Mouse (Mus musculus) heart, embryonic 15.5 days (tissue): ENCODE results near the gene Snx12. TPM values are rescaled to one million over a fixed set of nuclear protein-coding genes. Genes with fewer than 3 reads are reported as not detected.

ENCODE experiments used
- ATAC-seq: fragments of 200-750 bp; cut with Nextera tagmentation; replicated peaks from 2 replicates; pipeline ENCODE4 v1.8.0; 2017; ENCODE audit warnings: low read depth, moderate TSS enrichment; ENCODE audit not compliant: insufficient number of reproducible peaks, insufficient read depth, low FRiP score
- H3K27ac ChIP-seq: fragments of 300-500 bp; sonication (generic); 2 replicates; pipeline ENCODE4 v1.5.1; 2015; ENCODE audit warnings: mild to moderate bottlenecking, inconsistent platforms
- H3K27me3 ChIP-seq: fragments of 300-500 bp; sonication (generic); 2 replicates; pipeline ENCODE4 v1.6.1; 2015; ENCODE audit warnings: inconsistent platforms
- H3K36me3 ChIP-seq: fragments of 300-500 bp; sonication (generic); 2 replicates; pipeline ENCODE4 v1.6.1; 2015; ENCODE audit warnings: mild to moderate bottlenecking, inconsistent platforms
- H3K4me1 ChIP-seq: fragments of 300-500 bp; sonication (generic); replicated peaks from 2 replicates; pipeline ENCODE4 v1.6.1; 2015; ENCODE audit warnings: inconsistent platforms
- H3K4me2 ChIP-seq: fragments of 300-500 bp; sonication (generic); 2 replicates; pipeline ENCODE4 v1.6.1; 2015; ENCODE audit warnings: inconsistent platforms, mild to moderate bottlenecking, moderate library complexity
- H3K4me3 ChIP-seq: fragments of 300-500 bp; sonication (generic); 2 replicates; pipeline ENCODE4 v1.5.1; 2015; ENCODE audit warnings: mild to moderate bottlenecking, inconsistent platforms
- H3K9ac ChIP-seq: fragments of 300-500 bp; sonication (generic); 2 replicates; pipeline ENCODE4 v1.6.1; 2015; ENCODE audit warnings: mild to moderate bottlenecking, inconsistent platforms
- H3K9me3 ChIP-seq: fragments of 300-500 bp; sonication (generic); replicated peaks from 2 replicates; pipeline ENCODE4 v1.6.1; 2016; ENCODE audit warnings: inconsistent platforms
- WGBS: fragments of 180-500 bp; shearing (Covaris S2); methylation state at CpG from one replicate; pipeline ENCODE4 v1.1.7; 2015; ENCODE audit warnings: mixed read lengths; 5-methylcytosine and 5-hydroxymethylcytosine counted together
- polyA plus RNA-seq: library from polyadenylated mRNA; unstranded; fragments of >200 nt; fragmentation: Nextera tagmentation; extraction: Ambion mirVana; gene quantifications from 2 replicates; pipeline ENCODE4 v1.2.1, GENCODE M21; 2015

Gene Snx12
- 34.3 and 39.7 TPM in 2 replicates for polyA plus RNA-seq

DNA sequence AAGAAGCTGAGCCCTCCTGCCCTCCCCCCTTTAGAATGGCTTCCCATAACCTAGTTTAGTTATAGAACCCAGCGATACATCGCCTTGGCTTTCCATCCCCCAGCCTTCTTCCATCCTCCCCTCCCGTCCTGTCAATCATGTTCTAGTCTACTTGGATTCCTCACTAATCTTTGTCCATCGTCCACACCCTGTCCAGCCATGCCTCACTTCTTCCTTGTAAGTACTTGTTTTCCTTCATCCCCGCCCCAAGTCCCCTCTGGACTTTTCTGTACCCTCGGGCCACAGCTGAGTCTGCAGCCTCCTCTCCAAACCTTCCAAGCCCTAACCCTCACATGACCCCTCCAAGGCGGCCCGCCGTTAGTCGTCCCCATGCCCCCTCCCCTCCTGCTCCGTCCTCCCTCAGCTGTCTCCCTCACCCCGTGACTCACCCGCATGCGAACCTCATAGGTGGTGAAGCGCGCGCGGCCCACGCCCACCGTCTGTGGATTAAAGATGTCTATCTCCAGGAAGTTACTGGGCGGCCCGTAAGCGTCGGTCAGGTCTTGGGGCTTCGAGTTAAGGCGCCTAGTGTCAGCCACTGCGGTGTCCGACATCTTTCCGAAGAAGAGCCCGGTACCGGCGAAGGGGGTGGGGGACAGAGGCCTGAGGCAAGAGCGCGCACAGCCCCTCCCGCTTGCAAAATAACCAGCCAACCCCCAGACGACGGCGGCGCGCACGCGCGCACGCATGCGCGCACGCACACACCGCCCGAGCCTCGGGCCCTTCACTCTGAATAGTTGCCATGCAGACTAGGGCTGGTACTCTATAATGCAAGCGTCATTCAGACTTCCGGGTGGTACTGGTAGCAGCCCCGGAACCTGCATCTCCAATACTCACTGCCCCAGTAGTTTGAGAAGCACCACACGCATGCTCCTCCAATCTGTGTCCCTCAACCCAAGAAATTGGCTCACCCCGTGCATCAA is at the start of gene Snx12:
Gene Snx12, minus strand, starts transcription at position 730 of the 962 bp plus-strand sequence.
- no peaks in the 10 kb centered on the region; the same call in 1 of the 2 replicates for H3K27me3 ChIP-seq
- H3K9ac ChIP-seq, result peak within 1 kb of the TSS; percentile 55
- H3K4me1 ChIP-seq, result 0 out of 2 replicates have a peak, but pooled peaks cover 4% of the 10 kb centered on the region
- WGBS, result 16% methylated on average over 55 of the region's 55 CpGs
- H3K4me2 ChIP-seq, result peak within 1 kb of the TSS; percentile 61
- H3K4me3 ChIP-seq, result peak within 1 kb of the TSS; percentile 67
- peak; percentile 97 for ATAC-seq
- H3K27ac ChIP-seq, result peak within 1 kb of the TSS; percentile 77
- H3K36me3 ChIP-seq, result 0 out of 2 replicates have a peak, but pooled peaks cover 4% of the 10 kb centered on the region
- no peaks in the 10 kb centered on the region for H3K9me3 ChIP-seq

DNA sequence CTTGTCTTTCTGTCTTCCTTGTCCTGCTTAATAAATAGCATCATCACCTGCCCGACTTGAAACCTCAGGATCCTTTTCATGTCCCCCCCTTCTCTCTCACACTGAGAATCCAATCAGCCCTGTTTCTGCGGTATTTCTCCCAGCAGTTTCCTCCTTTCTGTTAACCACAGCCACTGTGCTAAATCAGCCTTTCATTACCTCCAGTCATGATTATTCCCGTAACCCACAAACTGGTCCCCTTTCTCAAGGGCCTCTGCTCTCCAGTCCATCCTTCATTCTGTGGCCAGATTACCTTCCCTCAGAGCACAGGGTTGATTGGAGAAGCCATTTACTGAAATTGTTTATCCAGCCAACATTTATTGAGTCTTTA is 46.4 kb upstream of the Snx12 start, which contains the start of gene Gm20489:
Gene Gm20489, minus strand, starts transcription at position 269 of the 370 bp plus-strand sequence.
- no peaks in the 10 kb centered on the region for H3K9me3 ChIP-seq
- H3K4me3 ChIP-seq, result peak within 1 kb of the TSS; percentile 21; the same call in 1 of the 2 replicates
- no peaks in the 10 kb centered on the region for H3K4me1 ChIP-seq
- no peaks in the 10 kb centered on the region for H3K36me3 ChIP-seq
- WGBS, result 47% methylated on average over 3 of the region's 3 CpGs
- no peak within 1 kb of the TSS for H3K27ac ChIP-seq
- H3K27me3 ChIP-seq, result no peaks in the 10 kb centered on the region
- H3K9ac ChIP-seq, result no peak within 1 kb of the TSS
- H3K4me2 ChIP-seq, result peak within 1 kb of the TSS; percentile 15; the same call in 1 of the 2 replicates
- ATAC-seq, result no peak

DNA sequence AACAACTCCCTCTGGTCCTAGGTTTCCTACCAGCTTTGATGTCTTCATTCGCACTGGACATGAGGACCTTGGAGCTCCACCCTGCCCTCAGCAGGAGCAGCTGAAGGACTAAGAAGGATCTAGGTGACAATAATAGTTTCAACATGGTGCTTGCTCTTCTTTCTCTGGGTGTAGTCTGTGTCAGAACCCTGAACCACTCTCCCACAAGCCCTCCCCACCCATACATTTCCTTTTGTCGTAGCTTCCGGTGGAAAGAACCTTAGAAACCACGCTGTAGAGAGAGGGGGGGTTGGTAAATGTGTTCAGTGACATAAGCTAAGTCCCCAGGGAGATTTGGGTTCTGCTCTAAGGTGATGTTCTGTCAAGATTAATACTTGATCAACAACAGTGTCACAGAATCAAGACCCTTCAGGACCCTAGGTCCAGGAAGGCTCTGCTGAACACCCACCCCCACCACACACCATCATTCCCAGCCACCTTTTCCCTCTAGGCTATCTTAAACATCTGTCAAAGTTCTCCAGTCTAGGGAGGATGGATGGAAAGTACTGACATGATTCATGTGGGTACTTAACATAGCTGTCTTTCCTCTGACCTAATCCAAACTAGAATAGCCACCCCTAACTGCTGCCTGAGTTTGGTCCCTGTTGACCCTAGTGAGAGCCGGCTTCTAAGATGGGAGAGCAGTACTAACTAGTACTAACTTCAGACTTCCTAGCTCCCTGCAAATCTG is 45.8 kb upstream of the Snx12 start, which contains the start of gene Il2rg:
Gene Il2rg, minus strand, starts transcription at position 231 of the 730 bp plus-strand sequence.
- no peak; the same call in 1 of the 2 replicates for ATAC-seq
- WGBS, result 41% methylated on average over 5 of the region's 5 CpGs
- H3K36me3 ChIP-seq, result no peaks in the 10 kb centered on the region
- no peak within 1 kb of the TSS for H3K9ac ChIP-seq
- no peaks in the 10 kb centered on the region for H3K4me1 ChIP-seq
- peak within 1 kb of the TSS; percentile 21; the same call in 1 of the 2 replicates for H3K4me3 ChIP-seq
- H3K4me2 ChIP-seq, result peak within 1 kb of the TSS; percentile 15; the same call in 1 of the 2 replicates
- no peaks in the 10 kb centered on the region for H3K27me3 ChIP-seq
- H3K9me3 ChIP-seq, result no peaks in the 10 kb centered on the region
- no peak within 1 kb of the TSS for H3K27ac ChIP-seq

DNA sequence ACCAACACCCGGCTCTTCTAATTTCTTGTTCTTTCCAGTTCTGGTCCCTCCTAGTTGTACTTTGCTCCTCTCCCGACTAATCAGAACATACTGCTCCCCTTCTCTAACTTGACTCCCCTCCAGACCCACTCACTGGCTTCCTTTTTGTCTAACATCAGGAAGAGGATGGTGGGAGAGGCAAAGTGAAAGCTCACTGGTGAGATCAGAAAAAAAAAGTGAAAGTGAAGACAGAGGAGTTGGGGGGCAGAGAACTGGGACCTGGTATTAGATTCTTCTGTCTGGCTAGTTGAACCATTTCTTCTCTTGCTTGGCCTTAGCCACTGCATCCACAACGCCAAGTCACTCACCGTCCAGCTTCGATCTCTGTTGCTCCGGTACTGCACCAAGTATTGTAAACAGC is 44.3 kb upstream of the Snx12 start:
- H3K4me3 ChIP-seq, result no peak overlapping the region
- no peaks in the 10 kb centered on the region for H3K27me3 ChIP-seq
- ATAC-seq, result no peak
- H3K9ac ChIP-seq, result no peak overlapping the region
- no peaks in the 10 kb centered on the region for H3K36me3 ChIP-seq
- H3K4me1 ChIP-seq, result no peaks in the 10 kb centered on the region
- no peaks in the 10 kb centered on the region for H3K9me3 ChIP-seq
- H3K4me2 ChIP-seq, result no peak overlapping the region
- no peak overlapping the region for H3K27ac ChIP-seq
- 84% methylated on average over 6 of the region's 6 CpGs for WGBS

DNA sequence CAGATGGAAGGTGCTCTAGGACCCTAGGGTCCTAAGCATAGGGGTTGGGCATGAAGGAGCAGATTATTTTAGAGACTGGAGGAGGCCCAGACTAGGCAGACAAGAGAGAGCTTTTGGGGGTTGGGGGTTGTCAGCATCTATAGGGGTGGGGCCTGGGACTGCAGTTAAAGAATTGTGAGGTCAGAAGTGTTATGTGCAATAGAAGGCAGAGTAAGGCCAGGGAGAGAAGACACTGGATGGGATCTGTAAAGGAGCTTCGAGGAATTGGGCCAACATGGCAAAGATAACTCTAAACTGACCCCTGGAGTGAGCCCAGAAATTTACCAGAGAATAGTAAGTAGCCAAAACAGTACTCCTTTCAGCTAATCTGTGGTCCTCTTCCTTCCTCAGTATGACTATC is 41.5 kb upstream of the Snx12 start, which contains the start of gene Gm614:
Gene Gm614, minus strand, starts transcription at position 101 of the 400 bp plus-strand sequence.
- H3K4me1 ChIP-seq, result peaks cover 10% of the 10 kb centered on the region
- H3K27ac ChIP-seq, result no peak within 1 kb of the TSS
- no peak within 1 kb of the TSS for H3K9ac ChIP-seq
- H3K9me3 ChIP-seq, result no peaks in the 10 kb centered on the region
- 80% methylated on average over 1 of the region's 1 CpGs for WGBS
- ATAC-seq, result no peak
- H3K4me2 ChIP-seq, result no peak within 1 kb of the TSS
- H3K4me3 ChIP-seq, result no peak within 1 kb of the TSS
- no peaks in the 10 kb centered on the region for H3K27me3 ChIP-seq
- H3K36me3 ChIP-seq, result no peaks in the 10 kb centered on the region

DNA sequence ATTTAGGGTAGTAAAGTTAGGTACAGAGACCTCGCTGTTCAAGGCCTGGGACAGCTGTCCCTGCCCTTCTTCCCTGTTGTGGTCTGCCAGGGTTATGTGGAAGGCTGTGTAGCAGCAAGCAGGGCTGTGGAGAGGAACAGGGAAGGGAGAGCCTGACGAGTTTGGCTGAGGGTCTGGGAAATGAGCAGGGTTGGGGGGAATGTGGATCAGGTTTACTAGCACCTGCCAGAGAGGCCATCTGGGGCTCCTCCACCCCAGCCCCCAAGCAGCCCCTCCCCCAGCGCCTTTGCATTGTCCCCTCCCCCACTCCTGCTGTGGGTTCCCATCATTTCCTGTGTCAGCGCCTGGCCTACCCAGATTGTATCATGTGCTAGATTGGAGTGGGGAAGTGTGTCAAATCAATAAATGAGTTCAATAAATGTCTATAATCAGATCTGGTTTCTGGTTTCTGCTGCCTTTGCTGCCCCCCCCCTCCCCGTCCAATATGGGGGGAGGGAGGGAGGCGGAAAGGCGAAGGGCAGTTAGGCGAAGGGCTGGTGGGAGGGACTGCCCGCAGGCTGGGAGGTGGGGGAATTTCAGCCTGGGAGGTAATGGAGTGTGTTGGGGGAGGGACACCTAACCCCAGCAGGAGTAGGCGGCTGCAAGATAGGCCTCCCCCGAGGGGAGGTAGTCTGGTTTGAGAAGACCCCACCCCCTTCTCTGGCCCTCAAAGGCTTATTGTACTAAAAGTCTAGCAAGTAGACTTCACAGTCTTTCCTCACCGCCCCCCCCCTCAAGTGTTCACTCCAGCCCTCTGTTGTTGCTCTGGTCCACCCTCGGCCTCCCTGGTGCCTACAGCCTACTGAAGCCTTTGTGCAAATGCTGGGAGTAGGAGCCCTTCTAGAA is 38.3 kb upstream of the Snx12 start:
- peak; percentile 55; the same call in 1 of the 2 replicates for ATAC-seq

DNA sequence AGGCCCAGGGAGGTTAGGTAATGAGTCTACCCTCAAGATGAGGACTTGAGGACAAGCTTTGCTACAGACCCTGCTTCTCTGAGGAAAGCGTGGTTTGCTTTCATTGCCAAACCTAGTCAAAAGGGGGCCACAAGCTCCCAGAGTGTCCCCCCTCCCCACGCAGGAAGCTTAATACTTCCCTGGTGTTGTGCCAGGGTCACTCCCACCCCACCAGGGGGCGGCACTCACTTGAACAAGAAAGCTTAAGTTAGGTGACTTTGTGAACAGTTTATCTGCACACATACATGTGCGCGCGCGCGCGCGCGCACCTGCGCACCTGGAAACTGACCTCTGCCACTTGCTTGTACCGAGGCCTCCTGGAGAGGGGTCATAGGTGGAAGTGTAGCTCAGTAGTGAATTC is 34.2 kb upstream of the Snx12 start:
- WGBS, result 78% methylated on average over 13 of the region's 13 CpGs
- Histone ChIP-seq H3K4me2 (no peak overlapping the region), H3K36me3 (no peaks in the 10 kb centered on the region), H3K27me3 (no peaks in the 10 kb centered on the region), H3K27ac (no peak overlapping the region), H3K4me1 (peaks cover 21% of the 10 kb centered on the region), H3K9me3 (no peaks in the 10 kb centered on the region), H3K9ac (no peak overlapping the region), H3K4me3 (no peak overlapping the region)
- no peak for ATAC-seq

More for the DNA sequence above, 38.3 kb upstream of the Snx12 start:
- Histone ChIP-seq H3K27me3 (no peaks in the 10 kb centered on the region), H3K36me3 (no peaks in the 10 kb centered on the region), H3K4me1 (peaks cover 18% of the 10 kb centered on the region), H3K27ac (peak overlapping the region; percentile 6; the same call in 1 of the 2 replicates), H3K4me3 (no peak overlapping the region), H3K9ac (no peak overlapping the region), H3K4me2 (peak overlapping the region; percentile 30; the same call in 1 of the 2 replicates), H3K9me3 (no peaks in the 10 kb centered on the region)
- WGBS, result 25% methylated on average over 12 of the region's 13 CpGs

DNA sequence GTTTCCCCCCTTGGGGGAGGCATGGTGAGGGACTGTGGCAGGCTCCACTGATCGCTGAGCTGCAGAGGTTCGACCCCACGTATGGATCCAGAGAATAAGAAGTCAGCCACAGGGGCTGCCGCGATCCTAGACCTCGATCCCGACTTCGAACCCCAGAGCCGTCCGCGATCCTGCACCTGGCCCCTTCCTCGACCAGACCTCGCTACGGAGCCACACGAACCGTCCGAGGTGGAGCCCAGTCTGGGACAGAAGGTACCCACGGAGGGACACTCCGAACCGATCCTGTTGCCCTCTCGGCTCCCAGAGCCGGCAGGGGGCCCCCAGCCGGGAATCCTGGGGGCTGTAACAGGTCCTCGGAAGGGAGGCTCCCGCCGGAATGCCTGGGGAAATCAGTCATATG is 32.4 kb upstream of the Snx12 start:
- Histone ChIP-seq H3K36me3 (no peaks in the 10 kb centered on the region), H3K4me1 (peaks cover 11% of the 10 kb centered on the region), H3K27me3 (no peaks in the 10 kb centered on the region), H3K9ac (peak overlapping the region; percentile 71), H3K9me3 (no peaks in the 10 kb centered on the region), H3K4me3 (peak overlapping the region; percentile 65), H3K4me2 (peak overlapping the region; percentile 82), H3K27ac (peak overlapping the region; percentile 71)
- 12% methylated on average over 26 of the region's 26 CpGs for WGBS
- 0 out of 2 replicates have a peak, but pooled peaks have one; percentile 5 for ATAC-seq

DNA sequence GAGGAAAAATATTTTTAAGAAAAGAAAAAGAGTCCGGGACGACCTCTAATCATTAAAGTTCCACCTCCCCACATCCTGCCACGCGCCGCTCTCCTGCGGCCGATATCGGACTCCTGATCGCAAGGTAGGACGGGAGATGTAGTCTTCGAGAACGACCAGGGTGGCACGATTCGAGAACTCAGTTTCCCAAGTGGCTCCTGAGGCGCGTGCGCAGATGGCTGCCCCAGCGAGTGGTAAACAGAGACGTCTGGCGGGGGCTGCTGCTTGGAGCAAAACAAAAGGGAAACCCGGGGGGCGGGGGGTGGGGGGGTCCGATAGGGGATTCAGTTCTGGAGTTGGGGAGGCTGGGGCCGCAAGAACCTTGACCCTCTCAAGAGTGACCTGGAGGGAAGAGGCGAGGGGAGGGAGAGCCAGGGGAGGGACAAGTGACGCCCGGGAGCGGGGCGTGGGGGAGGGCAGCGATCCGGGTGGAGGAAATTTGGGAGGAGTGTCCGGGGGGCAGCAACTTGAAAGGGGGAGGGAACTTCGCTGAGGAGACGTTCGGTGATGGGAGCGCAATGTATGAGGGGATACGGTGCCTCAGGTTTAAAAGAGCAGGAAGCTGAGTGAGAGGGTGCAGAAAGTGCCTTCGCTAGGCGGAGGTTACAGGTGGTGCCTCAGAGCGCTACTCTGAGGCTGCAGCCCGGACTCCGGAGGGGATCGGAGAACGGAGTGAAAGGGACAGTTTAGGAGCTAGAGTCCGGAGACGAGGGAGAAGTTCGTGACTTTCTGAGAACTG is 31.8 kb upstream of the Snx12 start, which contains the start of gene Foxo4:
Gene Foxo4, plus strand, starts transcription at position 577 of the 778 bp plus-strand sequence.
- ATAC-seq, result peak; percentile 84
- peaks cover 11% of the 10 kb centered on the region for H3K4me1 ChIP-seq
- H3K9me3 ChIP-seq, result no peaks in the 10 kb centered on the region
- H3K9ac ChIP-seq, result peak within 1 kb of the TSS; percentile 71
- WGBS, result 15% methylated on average over 47 of the region's 47 CpGs
- H3K27ac ChIP-seq, result peak within 1 kb of the TSS; percentile 71
- peak within 1 kb of the TSS; percentile 82 for H3K4me2 ChIP-seq
- H3K27me3 ChIP-seq, result no peaks in the 10 kb centered on the region
- H3K4me3 ChIP-seq, result peak within 1 kb of the TSS; percentile 65
- no peaks in the 10 kb centered on the region for H3K36me3 ChIP-seq

DNA sequence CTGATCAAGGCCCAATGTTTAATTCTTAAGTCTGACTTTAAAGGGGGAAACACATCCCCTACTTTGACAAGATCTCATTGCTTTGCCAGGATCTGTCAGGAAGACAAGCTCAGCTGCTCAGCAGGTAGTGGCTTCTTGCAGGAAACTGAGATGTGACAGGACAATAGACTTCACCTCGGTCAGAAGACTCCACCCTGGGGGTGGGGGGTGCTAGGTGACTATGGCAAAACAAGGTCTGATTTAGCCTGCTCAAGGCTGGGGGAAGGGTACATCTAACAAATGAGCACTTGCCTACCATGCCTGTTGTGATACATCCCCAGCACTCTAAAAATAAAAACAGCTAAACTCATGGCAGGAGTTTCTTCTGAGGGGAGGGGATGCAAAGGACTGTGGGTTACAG is 22.6 kb upstream of the Snx12 start:
- H3K4me1 ChIP-seq, result no peaks in the 10 kb centered on the region
- no peak for ATAC-seq
- H3K27ac ChIP-seq, result no peak overlapping the region
- H3K36me3 ChIP-seq, result no peaks in the 10 kb centered on the region
- no peak overlapping the region for H3K4me2 ChIP-seq
- no peaks in the 10 kb centered on the region for H3K9me3 ChIP-seq
- H3K9ac ChIP-seq, result no peak overlapping the region
- WGBS, result 21% methylated on average over 1 of the region's 1 CpGs
- H3K27me3 ChIP-seq, result no peaks in the 10 kb centered on the region
- no peak overlapping the region for H3K4me3 ChIP-seq
